Mouse (Mus musculus) embryo, embryonic 9.5 days (tissue): Measurements from ENCODE around the gene Rasgef1b.

Experiments used
- DNase-seq: peaks from one replicate; pipeline ENCODE4 v3.0.0-alpha.2; 2017; ENCODE audit errors: extremely low spot score

The Rasgef1b gene

DNA sequence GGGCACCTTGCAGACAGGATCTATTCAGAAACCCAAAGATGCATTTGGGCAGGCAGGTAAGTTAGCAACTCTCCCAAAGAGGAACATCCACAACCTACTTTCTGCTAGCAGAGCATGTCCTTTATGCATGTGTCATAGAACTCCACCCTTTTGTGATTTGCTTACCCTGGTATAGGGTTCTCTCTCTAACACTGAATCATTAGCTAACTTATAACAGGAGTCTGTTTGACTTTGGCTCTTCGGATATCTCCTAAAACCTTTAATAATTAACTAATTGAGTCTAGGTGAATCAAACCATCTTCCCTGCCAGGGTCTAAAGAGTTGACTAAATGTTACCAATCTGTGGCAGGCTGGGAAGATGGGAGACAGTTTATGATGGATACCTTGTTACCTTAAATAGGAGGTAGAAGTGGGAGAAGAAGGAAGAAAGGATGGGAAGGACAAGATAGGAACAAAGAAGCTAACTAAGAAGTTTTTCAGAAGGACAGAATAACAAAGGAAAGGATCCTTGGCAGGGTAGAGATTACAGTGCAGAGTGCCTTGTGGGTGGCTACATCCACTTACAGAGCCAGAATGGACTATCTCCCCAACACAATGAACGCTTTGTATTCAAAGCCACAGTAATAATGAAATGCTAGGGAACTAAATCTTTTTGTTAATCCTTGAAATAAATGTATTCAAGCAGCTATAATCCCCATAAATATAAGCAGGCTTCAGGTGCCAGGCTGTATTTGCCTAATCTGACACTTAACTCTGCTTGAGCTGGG lies 186.7 kb downstream of the Rasgef1b start:
- no peak for DNase-seq

- DNase-seq: no peak
Observed at GRCm38 (mm10) chr5:99541321-99541895, 187.5 kb downstream of the Rasgef1b start.

GRCm38 (mm10) chr5:99533416-99533815 lies 195.4 kb downstream of the Rasgef1b start:
- DNase-seq: no peak

GRCm38 (mm10) chr5:99526797-99527201 lies 202.1 kb downstream of the Rasgef1b start:
- no peak for DNase-seq

DNA sequence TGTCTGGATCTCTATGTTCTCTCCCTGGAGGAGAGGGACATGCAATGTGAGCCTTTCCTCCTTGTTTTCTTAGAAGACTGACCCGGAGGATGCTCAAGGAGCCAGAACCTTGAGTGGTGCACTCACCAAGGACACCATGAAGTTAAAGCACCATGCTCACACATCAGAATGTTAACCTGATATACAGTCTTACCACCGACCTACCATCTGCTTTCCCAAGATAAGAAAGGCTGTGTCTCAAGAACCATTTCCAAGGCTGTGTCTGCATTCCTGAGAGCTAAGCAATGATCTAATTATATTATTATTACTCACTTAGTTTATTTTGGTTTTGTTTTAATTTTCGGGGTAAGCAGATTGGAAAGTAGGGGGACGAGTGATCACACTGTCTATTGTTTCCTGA lies 203.2 kb downstream of the Rasgef1b start:
- DNase-seq: no peak

DNA sequence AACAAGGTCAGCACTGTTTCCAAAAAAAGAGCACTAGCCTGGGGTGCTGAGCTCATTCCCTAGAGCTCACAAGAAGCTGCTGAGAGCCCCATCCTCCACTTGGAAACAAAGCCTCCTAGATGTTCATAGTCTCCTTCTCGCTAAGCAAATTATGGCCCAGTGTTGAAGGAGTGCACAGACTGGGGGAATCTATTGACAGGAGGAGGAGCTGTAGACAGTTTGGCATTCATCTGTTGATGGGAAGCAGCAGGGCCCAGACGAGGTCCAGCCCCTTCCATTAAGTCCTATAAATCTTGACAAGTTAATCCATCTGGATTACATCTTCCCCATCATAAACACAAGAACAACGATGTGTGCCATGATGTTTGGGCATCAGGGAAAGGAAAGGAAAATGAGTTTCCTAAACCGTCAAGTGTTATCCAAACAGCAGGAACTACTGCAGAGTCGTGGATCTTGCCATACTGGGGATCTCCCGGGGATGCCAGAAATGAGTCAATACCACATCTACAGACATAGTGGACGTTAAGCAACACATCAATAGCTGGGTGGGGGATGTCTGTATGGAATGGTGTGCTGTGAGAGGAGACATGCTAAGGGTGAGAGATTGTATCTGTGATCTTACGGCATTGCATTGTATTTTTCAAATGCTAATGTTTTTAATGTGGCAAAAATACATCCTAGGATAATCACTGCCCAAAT lies 206.1 kb downstream of the Rasgef1b start:
- peak; percentile 15 for DNase-seq

- no peak for DNase-seq
Observed at GRCm38 (mm10) chr5:99521411-99521810, 207.5 kb downstream of the Rasgef1b start.

DNA sequence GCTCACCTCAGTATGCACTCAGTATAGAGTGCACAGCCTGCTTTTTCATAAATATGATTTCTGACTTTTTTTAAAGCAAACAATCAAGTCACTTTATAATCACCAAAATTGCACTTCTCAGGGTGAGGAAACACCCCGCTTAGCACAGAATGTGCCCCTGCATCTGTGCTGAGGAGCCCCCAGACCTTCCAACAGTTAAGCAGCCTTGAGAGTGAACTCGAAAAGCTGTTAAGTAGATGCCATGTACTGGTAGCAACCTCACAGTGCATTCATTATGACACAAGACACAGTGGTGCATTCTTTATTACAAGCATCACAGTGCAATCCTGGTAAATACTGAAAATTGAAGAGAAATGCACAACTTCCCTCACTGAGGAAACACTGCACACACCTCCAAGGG lies 209.3 kb downstream of the Rasgef1b start:
- no peak for DNase-seq

- DNase-seq: no peak
Observed at GRCm38 (mm10) chr5:99519023-99519422, 209.8 kb downstream of the Rasgef1b start.

GRCm38 (mm10) chr5:99516207-99516606 lies 212.7 kb downstream of the Rasgef1b start:
- DNase-seq: no peak

DNA sequence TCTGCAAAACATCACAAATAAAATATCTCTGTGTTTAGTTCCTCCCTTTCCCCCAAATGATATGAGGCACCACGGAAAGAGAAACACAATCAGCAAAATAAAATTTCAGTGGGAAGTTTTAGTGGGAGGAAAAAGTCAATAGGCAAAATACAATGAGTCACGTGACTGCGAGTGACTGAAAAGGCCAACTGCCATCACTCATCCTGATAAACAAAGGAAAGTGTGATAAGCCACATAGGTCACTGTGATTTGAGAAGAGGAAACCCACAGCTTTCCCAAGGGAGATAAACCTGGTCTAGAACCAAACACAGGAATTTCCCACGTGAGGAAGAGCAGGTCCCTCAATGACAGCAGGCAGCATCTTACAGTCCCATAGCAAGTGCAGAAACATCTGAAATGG lies 213.1 kb downstream of the Rasgef1b start:
- DNase-seq: no peak

DNA sequence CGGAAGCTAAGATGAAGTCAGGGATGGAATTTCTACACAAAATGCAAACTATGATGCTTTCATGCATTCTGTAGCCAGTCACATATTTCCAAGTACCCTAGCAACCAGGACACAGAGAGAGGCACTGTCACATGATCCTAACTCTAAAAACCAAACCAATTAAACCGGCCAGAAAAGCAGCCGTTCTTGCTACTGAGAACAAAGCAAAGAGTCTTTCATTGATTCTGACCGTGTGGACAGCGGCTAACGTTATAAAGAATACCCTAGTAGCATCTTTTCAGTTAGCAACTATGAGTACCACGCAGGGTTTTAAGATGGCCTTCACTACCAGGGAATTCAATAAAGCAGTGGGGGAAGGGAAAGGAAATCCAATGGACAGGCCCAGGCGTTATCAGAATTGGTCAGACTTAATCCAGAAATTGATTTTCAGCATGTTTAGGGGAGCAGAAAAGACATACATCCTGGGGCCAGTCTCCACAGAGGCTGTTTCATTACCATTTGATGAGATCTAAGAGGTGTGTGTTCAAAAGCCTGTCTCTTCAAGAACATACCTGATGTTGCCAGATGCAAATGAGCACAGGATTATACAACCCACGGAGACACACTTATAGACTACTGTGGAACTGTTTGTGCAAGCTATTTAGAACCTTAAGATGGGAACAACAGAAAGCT lies 215.5 kb downstream of the Rasgef1b start:
- no peak for DNase-seq

GRCm38 (mm10) chr5:99511081-99511480 lies 217.8 kb downstream of the Rasgef1b start:
- peak; percentile 14 for DNase-seq

DNA sequence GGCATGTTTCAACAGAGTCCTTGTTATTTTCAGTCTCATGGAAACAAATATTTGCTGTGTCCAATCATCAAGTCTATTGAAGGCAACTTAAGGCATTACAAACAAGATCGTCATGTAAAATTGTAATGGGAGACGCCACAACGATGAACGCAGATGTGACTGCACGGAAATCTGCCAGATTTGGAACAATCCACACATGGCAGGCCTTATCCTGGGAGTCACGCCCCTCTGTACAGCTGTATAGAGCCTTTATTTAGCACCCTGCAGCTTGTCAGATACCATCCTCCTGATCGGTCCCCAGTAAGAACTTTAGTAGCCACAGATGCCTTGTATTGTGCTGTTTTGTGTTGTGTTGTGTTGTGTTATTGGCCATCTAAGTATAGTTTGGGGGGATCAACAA lies 222.8 kb downstream of the Rasgef1b start:
- DNase-seq: no peak

- no peak for DNase-seq
Observed at GRCm38 (mm10) chr5:99504349-99504830, 224.5 kb downstream of the Rasgef1b start.

GRCm38 (mm10) chr5:99502681-99503080 lies 226.2 kb downstream of the Rasgef1b start:
- DNase-seq: no peak

DNA sequence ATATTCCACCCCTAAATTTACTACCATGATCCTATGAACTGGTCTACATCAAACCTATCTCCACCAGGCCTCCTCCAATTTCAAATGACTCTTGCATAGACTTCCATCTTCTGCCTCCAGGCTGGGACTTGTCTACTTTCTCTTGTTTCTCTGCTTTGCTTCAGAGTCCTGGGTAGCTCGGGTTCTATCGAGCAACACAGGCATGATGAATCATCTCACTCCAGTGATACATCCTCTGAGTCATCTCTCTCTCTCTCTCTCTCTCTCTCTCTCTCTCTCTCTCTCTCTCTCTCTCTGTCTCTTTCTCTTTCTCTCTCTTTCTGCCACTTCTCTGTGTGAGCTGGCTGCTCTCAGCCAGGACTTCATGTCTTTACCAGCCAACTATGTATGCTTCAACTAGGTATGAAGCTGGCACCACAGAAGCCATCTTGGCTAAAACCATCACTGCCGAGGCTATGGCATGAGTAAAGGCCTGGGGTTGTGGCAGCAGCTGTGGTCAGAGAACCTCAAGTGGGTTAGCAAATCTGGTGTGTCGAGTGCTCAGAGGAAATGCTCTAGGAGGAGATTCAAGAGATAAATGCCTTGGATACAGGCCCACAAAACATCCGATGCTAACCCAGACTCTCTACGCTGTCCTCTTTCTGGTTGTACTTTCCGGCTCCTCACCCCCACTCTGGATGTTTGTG lies 229.3 kb downstream of the Rasgef1b start:
- no peak for DNase-seq

GRCm38 (mm10) chr5:99497856-99498255 lies 231.0 kb downstream of the Rasgef1b start:
- DNase-seq: no peak

DNA sequence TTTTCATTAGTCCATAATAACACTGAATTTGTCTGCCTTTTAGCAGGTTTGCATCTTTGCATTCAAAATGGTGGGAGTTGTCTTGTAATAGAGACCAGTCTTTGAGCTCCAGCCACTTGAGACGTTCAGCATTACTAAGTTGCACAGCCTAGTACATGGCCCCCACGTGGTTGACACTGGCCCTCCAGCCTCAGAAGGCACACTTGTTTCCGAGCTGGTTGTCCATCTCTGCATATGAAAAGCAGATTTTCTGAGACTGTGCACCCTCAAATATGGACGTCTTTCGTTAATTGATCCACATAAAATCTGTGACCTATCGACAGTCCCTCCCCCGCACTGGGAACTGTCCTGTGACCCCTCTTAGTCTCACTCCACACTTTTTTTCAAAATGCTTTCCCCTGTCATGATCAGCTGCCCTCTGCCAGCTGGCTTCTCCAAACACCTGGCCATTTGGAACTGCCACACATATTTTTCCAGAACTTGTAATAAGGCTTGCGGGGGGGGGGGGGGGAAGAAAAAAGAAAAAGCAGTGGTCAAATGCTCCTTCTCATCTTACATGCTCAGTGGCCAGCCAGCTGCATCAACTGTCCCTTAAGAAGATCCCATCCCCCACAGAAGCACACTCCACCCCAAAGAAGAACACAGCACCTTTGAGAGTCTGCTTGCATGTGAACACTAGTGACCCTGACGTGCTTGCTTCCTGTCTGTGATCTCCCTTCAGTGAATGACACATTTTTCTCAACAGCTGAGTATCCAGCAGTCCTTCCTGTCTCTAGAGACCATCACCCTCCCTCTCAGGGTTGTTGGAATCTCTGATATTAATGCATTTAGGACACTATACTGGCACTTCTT lies 231.7 kb downstream of the Rasgef1b start:
- DNase-seq: no peak

DNA sequence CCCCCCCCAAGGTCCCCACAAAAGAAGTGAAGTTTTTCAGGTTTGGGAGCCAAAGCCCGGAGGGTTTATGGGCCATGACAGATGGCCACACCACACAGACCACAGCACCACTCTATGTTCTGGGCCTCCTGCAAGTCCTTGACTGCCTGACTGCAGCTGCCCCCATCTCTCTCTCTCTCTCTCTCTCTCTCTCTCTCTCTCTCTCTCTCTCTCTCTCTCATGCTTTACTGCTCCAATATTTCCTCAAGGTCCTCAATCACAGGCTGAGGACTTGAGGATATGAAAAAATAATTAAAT lies 232.8 kb downstream of the Rasgef1b start:
- no peak for DNase-seq
